Mouse (Mus musculus): ENCODE measurements around the gene Adamtsl2.

Adamtsl2 gene

DNA sequence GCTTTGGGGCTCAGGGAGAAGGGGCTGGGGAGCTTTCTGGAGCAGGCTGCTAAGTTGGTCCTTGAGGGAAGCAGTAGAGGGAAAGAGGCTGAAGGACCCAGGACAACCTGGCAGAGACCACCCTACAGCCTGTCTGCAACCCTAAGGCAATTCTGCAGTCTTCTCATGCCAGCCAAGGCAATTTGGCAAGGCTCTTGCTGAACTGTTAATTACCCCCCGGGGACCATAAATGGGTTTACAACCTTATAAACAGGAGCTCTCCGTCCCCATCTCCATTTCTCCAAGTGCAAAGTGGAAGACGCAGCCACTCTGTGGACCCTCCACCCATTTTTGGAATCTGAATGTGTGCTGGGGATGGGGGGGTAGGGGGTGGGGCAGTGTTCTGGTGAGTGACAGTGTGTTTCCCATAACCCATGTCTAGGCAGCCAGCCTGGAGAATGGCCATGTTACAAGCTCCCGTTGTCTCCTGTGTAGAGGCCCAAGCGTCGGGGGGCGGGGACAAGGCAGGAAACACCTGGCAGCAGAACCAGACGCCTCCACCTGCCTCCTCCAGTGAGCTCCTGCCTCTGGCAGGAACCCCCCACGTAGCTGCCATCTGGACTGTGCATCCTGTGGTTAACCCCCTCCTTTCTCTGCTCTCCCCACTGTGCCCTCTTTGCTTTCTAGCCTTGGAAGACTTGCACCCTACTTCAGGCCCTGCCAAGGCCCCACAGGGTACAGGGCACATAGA lies 42.6 kb downstream of the Adamtsl2 start:
- peak; percentile 38 to 44 for DNase-seq

DNA sequence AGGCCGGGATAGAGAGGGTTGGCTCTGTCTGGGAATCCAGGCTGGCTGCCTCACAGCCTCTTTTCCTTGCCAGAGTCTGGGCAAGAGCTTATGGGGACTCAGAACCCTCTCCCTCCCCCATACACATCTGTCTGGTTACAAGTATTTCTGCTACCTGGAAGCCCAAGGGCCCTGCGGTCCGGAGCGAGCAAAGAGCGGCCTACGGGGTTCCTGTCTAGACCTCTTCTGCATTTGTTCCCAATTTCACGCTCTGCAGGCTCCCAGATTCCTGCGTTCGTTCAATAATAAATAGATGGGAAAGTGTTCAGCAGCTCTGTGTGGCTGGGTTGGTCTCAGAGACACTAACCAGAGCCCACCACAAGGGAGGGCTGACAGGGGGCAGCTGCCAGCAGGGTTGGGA lies 43.4 kb downstream of the Adamtsl2 start:
- no peak for DNase-seq

DNA sequence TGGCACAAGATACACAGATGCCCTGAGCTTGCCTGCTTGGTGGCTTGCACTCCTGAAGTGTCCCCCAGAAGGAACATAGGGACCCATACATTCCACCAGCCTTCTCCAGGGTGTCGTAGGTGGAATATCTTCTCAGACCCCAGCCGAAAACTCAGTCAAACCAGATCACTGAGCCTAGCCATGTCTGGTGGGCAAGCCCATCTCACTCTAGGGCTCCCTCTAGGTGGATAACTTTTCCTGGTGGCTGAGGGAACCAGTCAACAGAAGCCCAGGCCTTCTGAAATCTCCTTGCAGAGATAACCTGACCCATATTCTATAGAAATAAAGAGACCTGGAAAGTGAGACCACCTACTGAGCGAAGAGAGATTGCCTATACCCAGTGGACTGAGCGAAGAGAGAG lies 43.9 kb downstream of the Adamtsl2 start:
- DNase-seq, result no peak

DNA sequence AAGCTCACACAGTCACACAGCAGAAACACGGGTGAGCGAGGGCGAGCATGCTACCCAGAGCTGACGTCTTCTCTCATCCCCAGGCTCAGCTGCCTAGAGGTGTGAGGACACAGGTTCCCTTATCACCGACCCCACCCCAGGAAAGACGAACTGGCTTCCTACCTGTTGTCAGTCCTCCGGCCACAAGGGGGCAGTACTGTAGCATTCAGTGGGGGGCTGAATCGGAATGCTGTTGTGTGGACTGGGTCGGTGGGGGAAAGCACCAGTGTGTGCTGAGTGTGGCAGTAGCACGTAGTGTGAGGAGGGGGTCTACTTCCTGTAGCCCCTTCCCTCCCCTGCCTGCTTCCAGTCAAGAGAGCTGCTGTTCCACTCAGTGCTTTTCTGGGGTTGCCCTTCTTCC lies 46.8 kb downstream of the Adamtsl2 start:
- peak; percentile 41 for DNase-seq

DNA sequence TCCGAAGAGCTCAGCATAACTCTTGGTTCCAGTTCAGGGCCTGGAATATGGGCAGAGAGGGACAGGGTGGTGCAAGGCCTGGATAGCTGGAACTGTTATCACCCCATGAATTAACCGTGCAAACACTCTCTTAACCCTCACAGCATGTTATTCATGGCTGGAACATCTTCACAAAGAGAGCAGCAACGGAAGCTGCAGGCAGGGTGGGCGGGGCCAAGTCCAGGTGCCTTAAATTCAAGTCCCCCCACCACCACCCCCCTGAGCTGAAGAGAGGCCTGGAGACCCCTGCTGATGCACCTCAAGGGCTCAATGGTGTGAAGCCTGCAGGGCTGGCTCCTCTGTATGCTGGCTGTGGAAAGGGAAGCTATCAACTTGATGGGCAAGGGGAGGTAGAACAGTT lies 47.3 kb downstream of the Adamtsl2 start:
- no peak for DNase-seq

DNA sequence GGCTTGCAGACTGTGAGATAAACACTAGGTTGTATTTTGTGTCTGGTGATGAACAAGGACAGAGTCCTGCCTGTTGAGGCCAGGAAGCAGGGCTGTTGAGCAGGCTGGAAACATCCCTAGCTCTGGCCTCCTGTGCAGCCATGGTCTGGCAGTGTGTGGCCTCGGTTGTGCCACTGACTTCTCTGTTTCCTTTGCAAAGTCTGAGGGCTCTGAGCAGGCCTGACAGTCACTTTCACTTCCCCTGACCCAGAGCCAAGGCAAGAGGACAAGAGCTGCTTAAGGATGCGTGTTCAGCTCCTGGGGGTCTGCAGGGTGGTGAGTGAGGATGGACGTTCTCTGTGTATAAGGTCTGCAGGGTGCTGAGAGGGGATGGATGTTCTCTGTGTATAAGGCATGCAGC lies 49.8 kb downstream of the Adamtsl2 start:
- DNase-seq, result no peak

DNA sequence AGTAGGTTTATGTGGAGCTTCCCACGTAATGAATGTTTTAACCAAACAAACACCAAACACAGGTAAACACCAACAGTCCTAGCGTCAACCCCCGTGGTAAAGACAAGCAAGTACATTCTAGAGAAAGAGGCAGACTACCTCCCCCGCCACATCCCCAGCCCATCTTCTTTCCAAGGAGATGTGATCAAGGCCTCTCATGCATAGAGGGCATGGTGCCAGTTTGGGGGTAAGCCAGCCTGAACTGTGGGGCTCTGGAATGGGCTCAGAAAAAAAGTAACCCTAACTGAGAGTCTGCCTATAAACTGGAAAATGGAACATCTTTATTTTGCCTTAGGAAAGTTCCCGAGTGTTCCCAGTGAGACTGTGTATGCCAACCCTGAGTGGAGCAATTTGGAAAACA lies 56.8 kb downstream of the Adamtsl2 start:
- no peak for DNase-seq

DNA sequence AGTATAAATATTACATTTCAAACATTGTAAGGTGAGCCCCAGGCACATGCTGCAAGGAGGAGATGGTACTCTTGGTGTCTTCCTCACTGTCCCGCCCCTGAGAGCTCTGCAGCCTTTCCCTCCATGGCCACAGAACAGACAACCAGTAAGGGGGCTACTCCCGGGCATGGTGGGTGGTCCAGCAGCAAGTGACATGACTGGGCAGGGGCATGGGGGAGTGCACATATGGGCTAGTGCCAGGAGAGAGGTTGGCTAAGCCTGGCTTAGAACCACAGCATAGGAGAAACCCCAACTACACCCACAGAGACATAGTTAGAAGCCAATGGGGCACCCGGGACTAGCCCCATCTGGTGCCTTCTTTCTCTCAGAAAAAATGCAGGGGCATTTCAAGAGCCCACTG lies 57.2 kb downstream of the Adamtsl2 start:
- DNase-seq, result no peak

DNA sequence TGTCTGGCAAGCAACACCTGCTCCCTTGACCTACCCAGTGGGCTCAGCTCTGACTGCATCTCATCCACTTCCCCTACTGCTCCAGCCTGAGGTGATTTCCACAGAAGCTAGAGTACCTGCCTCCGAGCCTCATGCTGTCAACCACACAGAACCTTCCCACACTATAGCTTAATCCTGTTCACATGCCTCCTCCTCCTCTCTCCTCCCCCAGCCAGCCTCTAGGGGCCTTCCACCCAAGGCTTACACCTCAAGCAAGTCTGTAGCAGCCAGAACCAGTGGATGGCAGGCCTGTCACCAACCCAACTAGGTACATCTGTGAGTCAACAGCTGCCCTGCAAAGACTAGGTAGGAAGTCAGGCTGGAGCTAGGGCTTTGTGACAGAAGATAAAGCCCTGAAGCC lies 57.6 kb downstream of the Adamtsl2 start:
- no peak for DNase-seq

DNA sequence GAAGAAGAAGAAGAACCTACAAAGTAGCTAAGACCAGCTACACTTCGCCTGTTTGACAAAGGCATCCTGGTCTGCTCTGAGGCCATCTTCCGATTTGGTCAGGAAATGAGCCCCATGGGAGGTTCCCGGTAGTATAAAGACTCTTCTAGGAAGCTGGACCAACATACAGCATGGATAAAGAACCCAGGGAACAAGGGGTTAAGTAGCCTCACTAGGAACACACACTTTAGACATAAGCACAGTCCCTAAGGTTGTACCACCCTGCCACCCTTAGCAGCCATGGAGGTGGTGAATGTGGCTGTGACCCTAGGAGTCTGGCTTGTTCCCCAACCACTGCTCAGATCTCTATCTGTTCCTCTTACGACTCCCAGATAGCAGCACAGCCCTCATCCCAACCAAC lies 59.2 kb downstream of the Adamtsl2 start:
- no peak for DNase-seq

DNA sequence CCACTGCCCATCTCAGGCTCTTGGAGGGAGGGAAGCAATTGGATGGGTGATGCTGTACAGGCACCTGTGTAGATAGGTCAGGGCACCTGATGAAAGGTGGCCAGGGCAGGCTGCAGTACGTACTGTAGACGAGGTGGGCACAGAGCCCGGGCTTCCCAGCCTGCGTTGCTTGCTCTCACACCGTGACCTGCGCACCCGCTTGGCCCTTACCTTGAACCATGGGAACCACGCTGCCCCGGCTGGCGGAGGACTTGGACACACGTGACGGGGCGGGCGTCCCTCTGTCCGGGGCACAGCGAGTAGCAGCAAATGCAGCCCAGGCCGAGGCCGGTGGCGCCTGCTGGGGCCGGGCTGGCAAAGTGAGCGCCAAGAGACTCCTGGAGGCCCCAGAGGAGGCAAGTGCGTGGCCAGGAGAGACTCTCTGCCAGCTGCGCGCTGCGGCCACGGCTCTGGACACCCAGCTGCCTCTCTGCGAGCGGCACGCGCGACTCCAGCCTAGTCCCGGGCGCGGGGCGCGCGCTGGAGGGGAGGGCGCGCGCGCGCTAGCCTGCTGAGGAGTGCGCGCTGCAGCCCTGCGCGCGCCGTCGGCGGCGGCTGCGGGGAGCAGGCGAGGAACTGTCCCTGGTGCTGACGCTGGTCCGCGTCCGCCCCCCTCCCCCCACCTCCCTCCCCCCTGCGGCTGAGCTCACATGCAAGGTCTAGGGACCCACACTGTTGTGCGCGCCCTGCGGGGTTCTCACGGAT lies 62.9 kb downstream of the Adamtsl2 start, which contains the start of gene Fam163b:
Fam163b (minus strand) TSS at position 542 of the 744 bp plus-strand sequence.
- peak; percentile 7 to 18 for DNase-seq

DNA sequence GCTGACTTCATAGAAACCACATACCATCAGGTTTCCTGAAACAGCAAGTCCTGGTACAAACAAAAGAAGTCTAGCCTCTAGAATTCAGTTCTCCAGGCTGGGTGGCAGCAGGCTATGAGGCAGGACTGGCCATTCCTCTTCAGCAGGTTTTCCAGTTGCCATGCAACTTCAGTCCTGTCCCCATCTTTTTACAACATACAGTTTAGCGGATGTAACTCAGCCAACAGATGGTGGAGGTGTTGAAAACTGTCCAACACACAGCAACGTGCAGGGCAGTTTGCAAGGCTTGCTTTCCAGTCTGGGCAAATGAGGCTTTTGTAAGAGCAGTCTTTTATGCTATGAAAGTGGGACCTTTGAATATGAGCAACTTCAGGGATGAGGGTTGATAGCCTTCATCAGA lies 65.8 kb downstream of the Adamtsl2 start:
- no peak for DNase-seq

DNA sequence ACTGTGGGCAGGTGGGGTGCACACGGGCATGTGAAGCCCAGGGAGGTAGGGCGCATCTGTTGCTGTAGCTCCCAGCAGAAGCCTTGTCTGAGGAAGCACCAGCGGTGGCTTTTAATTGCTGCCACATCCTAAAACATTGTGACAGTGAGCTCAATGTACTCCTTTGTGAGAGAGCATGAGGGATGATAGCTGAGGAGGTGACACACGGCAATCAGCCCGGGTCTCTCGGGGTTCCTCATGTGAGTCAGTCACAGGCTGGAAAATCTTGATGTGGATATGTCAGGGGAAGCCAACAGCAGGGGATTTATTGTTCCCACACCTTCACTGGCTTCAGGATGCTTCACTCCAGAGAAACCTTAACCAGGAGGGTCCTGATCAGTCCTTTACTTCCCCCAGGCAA lies 67.7 kb downstream of the Adamtsl2 start:
- DNase-seq, result no peak

DNA sequence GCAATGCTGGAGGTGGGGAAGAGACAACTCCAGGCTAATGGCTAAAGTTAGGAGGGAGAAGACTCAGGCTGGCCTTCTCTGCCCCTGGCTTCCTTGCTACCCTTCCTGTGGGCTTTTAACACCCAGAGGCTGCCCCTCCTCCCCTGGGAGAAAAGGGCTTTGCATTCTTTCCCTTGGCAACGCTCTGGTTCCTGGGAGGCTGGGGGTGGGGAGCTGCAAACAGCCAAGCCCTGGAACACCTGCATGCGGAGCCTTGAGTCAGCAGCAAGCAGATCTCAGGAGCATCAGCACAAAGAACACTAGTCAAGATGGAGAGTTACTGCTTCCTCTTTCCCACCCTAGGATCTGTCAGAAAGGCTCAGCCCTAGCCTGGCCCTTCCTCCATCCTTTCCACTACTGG lies 70.3 kb downstream of the Adamtsl2 start:
- DNase-seq, result no peak

DNA sequence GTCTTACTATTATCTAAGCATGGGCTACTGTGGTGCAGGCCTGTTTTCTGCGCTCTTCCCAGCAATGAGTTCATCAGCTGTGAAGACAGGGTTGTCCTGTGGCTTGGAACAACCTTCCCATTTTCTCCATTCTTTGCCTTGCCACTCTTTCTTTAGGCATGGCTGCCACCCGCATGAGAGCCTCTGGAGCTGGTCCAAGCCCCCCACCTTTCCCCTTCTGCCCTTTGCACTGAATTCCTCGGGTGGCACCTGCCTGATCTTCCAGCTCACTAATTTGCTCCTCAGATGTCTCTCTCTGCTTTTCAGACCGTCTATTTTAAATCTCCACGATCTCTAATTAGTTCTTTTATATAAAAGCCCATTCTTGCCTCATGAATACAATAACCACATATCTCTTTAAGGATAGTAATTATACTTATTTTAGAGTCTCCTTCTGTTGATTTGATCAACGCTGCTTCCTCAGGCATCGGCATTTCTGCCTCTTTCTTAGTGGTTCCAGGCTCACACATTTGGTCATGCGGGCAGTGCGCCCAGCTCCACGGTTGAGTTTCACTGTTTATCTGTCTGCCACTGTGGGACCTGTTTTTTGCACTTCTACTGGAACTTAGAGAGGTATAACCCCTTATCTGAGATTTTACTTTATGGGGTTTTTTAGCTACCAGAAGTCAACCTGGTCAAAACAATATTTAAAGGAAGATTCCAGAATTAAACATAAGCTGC lies 75.4 kb downstream of the Adamtsl2 start:
- no peak for DNase-seq

DNA sequence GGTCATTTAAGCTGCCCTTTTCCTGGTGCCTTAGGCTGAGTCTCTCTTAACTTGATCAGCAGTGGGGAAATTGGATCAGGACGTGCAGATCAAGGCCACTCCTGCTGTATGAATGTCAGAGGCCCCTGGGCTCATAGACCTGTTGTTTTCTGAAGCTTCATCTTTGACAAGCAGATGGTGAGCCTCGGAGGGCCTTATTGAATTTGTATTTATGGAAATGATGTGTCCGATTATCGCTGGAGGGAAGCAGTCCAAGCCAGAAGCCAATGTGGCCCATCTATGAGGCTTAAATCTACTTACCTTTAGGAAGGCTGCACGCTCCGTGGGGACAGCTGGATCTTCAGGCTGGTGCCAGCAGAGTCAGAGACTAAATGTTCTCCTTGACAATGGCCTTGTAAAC lies 77.4 kb downstream of the Adamtsl2 start:
- DNase-seq, result no peak
